Mouse (Mus musculus) CD4-positive helper T cell, adult 2 months (primary cell): ENCODE data around the gene Thoc3.
"Not testable (repeated sequence)": the region's sequence is repeated elsewhere in the genome, so short reads cannot be mapped to it uniquely, and the experiment has no call there.

Source experiments
- DNase-seq: peaks from one replicate; pipeline ENCODE4 v3.0.0-alpha.2; 2012; ENCODE audit warnings: low read depth, missing footprints, low spot score

Thoc3 gene

DNA sequence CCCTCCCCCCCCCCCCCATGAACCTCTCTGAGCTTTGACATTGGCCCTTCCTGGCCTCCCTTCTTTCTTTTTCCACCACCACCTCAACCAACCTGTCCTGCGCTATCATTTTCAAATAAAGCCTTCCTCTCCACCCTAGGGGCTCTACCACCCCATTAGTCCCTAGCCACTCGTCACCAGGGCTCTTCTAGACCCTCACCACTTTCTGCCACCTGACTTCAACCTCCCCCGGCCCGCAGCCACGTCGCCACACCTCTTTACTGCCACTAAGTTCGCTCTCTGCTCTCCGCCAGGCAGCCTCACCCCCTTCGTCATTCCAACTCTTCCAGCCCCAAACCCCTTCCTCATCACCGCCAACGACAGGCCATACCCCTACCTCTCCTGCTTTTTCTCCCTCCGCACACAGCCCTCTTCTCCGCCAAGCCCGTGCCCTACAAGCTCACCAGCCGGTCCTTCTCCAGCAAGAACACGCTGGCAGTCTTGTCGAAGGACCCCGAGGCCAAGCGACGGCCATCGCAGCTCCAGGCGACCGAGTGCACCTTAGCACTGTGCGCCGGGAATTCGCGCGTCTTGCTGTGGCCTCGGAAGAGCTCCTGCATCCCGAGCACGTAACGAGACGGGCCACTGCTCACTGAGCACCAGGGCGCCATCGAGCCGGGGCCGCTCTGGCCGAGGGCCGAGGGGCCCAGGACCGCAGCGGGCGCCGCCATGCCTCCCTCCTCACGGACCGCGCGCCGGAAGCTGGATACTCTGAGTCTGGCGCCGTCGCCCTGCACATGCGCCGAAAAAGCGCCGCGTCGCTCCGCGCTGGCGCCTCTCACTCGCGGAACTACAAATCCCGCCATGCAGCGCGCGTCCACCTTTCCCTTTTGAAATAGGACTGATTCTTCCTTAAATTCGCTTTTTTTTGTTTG is at the start of gene Thoc3:
Thoc3 (minus strand) TSS at position 752 of the 914 bp plus-strand sequence.
- peak; percentile 91 for DNase-seq

DNA sequence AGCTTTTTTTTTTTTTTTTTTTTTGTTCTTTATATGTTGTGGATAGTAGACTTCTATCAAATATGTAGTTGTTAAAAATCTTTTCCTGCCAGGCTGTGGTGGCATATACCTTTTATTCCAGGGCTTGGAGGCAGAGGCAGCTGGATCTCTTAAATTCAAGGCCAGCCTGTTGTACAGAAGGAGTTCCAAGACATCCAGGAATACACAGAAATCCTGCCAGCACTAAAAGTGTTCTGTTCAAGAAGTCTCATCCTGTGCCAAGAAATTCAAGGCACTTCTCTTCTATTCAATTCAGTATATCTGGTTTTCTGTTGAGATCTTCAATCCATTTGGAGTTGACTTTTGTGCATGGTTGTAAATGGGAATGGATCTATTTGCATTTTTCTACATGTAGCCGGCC is 37.3 kb upstream of the Thoc3 start:
- DNase-seq, result no peak

DNA sequence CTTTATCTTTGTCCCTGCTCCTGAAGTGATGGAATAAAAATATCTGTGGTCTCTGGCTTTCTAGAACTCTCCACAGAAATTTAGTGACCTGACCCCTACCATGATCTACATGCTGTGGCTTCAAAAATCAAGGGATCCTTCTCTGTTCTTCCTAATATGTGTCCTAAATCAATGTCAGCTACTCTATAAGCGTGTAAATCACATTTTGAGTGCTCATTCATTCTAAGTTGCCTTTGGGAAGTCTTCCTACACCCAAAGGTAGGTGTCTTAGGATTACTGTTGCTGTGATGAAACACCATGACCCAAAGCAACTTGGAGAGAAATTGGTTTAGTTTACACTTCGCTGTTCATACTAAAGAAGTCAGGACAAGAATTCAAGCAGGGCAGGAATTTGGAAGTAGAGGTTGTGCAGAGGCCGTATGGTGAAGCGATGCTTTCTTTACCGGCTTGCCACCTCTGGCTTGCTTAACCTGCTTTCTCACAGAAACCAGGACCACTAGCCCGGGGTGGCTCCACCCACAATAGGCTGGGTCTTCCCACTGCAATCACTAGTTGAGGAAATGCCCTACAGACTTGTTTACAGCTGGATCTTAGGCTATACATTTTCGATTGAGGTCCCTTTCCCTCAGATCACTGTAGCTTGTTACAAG is 36.1 kb upstream of the Thoc3 start:
- peak; percentile 6 for DNase-seq

DNA sequence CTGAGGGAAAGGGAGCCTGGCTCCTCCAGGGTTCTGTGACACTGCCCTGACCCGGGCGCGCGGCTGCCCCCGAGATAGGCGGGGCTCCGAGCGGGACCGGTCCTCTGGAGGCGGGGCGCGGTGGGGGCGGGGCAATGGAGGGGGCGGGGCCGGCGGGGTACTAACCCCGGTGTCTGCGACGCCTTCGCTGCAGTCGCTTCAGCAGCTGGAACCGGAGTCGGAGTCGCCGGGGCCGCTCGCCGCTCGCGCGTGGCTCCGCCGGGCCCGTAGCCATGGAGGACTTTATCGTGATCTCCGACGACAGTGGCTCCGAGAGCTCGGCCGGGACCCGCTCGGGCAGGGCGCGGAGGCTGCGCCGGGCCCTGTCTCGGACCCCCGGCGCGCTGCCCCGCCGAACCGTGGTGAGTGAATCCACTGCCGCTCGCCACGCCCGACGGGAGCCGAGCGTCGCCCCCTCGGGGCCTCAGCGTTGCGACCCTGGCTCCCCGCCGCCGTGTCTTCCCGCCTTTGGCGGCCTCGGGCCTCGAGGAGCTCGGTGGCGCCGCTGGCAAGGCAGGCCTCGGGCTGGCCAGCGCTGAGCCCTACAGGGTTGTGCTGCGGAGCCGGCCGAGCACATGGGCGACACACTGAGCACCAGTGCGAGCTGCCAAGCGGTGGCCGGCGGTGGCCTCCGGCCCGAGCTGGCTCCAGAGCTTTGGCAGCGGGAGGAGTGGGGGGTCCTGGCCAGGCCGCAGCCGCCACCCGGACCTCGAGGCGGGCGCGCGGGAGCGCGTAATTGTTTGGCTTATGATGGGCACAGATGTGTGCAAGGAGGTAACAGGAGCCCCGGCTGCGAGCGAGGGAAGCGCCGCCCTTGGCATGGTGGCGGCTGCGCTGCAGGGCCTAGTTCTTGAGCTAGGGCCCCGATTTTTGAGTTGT is 35.2 kb upstream of the Thoc3 start, which contains the start of gene Simc1:
Simc1 (plus strand) TSS at position 176 of the 918 bp plus-strand sequence.
- DNase-seq, result peak; percentile 80

DNA sequence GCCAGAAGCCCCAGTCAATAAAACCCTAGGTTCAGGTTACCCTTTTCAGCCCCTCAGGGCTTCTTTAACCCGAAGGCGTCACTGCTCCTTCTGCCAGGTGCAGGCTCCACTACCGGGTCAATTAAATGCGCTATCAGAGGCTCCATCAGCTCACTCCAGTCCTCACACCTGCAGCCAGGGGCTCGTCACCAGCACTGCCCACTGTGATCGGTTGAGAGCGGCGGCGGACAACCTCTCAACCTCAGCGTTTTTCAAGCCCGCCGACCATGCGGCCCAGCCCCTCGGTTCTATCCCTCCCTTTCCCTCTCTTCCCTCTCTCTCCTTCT is 34.6 kb upstream of the Thoc3 start:
- no peak for DNase-seq

DNA sequence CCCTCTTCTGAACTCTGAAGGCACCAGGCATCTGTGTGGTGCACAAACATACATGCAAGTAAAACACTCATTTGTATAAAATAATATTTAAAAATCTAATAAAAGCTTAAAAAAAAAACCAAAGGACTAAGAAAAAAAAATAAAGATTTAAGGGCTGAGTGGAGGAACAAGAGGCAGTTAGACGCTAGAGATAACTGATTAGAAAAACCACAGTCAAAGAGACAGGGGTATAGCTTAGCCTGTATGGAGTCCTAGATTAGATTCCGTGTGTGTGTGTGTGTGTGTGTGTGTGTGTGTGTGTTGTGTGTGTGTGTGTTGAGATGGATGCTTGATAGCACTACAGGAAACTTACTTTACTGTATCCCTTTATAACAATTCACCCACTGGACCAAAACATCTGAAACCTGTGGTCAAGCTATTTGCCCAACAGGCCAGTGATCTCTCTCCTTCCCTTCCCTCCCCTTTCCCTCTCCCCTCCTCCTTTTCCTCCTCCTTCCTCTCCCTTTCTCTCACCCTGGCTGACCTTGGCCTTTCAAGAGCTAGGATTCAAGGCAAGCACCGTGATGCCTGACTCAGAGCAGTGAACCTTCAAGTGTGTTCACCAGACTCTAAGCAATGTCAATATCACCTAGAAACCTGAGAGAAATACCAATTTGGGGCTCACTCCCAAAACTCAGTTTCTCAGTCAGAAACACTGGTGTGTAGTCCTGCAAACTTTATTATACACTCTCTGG is 33.5 kb upstream of the Thoc3 start:
- peak; percentile 14 for DNase-seq

DNA sequence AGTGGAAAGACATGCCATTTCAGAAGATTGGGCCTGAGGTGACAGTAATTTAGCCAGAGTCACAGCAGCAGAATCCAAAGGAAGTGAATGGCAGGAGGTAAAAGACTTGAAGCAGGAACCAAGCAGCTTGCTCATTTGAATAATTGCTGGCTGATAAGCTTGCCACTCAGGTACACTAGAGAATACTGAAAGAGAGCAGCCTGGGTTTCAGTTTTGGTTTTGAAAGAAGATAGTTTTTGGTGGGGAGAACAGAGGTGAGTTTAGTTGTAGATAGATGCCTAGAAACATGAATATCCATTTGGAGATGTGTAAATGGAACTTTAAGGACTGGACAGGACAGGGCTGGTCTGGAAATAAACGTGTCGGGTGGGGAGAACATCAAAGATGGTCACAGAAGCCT is 32.7 kb upstream of the Thoc3 start:
- peak; percentile 37 for DNase-seq

DNA sequence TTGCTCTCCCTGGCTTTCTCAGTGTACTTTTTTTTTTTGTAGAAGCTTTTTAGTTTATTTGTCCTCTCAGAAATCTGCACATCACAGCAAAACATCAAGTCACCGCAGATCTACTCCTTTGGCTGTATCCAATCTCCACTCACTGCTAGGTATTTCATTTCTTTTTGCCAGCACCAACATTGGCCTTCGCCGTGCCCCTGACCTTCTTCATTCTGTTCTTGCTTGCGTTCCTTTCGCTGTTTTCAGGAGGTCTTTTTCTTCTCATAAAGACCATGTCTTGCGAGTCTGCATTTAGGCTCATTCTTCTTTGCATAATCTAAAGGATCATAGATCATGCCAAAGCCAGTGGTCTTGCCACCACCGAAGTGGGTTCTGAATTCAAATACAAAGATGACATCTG is 30.9 kb upstream of the Thoc3 start:
- DNase-seq, result not testable (repeated sequence)

DNA sequence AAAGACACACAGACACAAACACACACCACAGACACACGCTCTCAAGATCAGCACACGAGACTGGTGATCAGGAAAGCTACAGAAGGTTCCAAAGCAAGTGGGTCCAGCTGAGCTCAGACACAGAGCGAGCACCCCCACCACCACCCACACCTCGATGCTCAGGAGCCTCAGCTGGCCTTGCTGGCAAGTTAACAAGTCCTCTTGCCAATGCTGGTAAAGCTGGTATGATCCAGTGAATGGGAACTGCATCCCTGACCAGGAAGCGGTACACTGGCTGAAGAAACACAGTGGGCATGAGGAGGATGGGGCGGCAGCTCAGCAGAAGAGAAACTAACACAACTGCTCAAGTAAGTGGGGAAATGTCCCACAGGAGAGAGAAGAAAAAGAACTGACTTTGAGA is 22.7 kb upstream of the Thoc3 start:
- DNase-seq, result no peak

DNA sequence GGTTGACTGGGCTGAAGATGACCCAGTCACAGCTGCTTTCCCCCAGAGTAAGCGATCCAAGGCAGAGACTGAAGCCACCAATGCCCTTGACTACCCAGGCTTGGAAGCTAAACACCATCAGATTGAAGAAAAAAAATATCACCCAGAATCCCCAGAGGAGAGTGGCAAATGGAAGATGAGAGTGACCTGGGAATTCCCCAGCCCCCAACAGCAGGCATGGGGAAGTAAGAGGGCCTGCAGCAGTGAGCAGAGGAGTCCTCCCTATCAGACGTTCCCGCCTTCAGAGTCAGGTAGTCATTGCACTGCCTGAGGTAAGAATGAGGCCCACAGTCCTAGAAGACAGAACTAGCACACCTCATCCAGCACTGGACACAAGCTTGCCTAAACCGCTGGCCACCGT is 21.8 kb upstream of the Thoc3 start:
- DNase-seq, result no peak

DNA sequence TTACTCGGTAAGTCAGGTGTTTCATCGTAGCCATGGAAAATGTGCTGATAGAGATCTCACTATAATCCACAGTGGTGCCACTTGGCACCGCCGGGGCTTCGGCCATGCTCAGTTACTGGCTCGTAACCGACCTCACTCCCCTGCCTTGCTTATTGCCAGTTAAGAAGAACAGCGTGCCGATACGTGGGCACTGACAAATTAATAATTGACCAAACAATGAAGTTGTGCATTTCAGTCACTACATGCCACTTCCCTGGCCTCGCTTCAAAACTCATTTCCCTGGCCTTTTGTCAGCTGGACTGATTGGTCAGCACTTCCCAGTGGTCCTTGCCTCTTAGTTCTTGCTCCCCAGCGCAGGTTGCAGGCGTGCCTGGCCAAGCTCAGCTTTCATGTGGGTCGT is 12.8 kb upstream of the Thoc3 start:
- no peak for DNase-seq

DNA sequence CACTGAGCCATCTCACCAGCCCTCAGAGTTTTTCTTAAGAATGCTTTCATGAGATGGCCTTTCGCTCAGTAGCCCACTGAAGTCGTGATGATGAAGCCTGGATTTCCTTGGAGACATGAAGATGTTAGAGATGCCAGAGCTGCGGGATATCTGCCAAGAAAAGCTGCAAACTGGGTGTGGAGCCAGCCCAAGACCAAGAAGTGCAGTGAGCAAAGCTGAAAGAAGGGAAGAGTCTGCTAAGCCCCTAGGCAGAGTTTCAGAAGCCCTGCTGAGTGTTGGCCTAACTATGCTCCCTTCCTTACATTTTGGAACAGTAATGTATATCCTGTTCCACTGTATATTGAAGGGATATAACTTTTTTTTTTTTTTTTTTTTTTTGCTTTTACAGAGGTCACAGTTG is 10.6 kb upstream of the Thoc3 start:
- no peak for DNase-seq

DNA sequence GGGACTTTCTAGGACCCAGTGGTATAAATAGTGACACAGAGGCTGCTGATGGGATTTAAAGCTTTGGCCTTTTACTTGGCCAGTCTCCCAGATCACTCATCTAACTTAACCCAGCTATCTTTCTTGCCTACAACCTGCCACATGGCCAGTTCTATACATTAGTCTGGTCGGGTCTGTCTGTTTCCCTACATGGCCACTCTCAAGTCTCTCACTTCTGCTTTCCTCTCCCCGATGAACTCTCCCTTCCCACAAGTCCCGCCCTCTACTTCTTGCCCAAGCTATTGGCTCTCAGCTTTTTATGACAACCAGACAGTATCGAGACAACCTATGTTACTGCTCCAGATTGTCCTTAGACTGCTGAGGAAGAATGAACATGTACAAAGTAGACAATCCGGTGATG is 7.1 kb upstream of the Thoc3 start:
- no peak for DNase-seq

DNA sequence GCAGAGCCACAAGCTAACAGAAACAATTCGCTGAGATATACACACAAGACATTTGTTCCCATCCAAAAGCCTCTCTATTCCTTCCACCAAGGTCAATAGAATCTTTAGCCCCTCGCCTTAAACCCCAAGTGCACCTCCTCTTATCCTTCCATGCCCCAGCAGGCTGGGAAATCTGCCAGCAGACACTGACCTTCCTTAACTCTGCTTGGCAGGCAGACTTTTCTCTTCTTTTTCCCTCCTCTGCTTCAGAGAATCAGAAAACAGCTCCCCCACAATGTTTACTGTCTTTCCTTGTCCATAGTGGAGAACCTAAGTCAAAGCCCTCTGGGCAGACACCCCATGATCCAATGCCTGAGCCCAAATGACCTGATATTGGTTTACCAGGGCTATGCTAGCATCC is 6.3 kb upstream of the Thoc3 start:
- DNase-seq, result no peak

DNA sequence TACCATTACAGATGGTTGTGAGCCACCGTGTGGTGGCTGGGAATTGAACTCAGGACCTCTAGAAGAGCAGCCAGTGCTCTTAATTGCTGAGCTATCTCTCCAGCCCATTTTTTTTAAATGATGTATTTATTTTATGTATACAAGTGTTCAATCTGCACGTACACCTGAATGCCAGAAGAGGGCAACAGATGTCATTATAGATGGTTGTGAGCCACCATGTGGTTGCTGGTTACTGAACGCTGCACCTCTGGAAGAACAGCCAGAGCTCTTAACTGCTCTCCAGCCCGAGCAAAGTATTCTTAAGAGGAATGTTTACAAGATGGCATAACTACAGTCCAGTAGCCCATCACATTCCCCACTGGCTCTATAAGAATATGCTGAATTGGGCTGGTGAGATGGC is 3.3 kb upstream of the Thoc3 start:
- DNase-seq, result no peak

DNA sequence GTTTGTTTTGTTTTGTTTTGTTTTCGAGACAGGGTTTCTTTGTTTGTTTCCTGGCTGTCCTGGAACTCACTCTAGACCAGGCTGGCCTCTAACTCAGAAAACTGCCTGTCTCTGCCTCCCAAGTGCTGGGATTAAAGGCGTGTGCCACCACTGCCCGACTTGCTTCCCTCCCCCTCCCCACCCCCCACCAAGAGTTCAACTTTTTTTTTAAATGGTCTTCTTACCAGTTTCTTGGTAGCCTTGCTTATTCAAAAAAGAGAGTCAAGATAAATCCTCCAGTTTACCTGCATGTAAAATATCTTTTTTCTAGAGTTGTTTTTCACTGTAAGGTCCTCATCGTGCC is 334 bp upstream of the Thoc3 start:
- no peak for DNase-seq

DNA sequence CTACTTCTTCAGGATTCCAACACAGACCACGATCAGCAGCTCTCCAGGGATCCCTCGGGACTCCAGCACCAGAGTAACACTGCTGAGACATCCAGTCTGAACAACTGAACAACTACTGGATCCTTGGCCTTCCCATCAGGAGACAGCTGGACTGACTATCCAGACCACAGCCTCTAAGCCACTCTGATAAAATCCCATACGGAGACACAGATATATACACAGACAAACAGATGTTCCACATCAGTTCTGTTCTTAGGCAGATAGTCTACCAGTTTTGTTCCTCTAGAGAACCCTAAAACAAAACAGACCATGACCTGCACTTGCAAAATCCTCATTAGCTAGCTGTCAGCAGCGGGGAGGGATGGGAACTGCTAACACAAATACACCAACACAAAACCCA is 9.4 kb downstream of the Thoc3 start:
- DNase-seq, result no peak

DNA sequence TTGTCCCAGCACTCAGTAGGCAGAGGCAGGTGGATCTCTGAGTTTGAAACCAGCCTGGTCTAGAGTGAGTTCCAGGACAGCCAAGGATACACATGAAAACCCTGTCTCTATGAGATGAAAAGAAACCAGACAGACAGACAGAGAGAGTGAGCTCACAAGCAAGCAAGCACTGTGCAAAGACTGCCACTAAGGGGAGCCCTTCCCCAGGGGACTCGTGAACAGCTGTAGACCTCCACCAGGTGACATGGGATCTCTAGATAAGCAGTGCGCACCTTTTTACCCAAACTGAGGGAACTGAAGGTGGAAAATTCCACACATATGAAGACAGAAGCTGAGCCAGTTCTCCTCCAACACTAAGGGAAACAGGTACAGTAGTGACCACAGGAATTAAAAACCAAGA is 11.6 kb downstream of the Thoc3 start:
- DNase-seq, result peak; percentile 37

DNA sequence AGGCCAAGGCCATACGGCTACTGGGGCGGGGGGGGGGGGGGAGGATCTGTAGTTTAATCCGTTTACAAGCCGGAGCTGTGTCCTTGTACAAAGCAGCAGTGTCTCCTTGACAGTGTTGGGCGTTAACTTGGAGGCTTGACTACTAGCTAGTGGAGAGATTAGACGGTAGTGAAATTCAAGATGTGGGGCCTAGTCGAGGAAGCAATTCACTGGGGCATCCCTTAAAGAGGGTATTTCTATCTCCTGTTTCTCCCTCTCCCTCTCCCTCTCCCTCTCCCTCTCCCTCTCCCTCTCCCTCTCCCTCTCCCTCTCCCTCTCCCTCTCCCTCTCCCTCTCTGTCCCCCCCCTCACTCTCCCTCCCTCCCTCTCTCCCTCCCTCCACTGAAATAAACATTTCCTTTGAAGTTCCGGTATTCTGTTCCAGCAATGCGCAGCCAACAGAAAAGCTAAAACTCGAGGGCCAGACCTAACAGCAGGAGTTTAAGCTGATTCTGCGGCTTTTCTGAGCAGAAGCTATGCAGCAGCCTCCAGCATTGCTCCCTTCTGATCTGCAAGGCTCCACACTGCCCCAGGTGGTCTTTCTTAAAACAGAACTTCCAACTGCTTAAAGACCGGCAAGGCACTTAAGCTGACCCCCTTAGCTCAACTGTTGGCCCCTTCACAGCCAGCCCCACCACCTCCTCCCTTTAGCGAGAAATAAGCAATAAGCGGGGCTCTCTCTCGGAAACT is 21.0 kb downstream of the Thoc3 start:
- DNase-seq, result no peak

DNA sequence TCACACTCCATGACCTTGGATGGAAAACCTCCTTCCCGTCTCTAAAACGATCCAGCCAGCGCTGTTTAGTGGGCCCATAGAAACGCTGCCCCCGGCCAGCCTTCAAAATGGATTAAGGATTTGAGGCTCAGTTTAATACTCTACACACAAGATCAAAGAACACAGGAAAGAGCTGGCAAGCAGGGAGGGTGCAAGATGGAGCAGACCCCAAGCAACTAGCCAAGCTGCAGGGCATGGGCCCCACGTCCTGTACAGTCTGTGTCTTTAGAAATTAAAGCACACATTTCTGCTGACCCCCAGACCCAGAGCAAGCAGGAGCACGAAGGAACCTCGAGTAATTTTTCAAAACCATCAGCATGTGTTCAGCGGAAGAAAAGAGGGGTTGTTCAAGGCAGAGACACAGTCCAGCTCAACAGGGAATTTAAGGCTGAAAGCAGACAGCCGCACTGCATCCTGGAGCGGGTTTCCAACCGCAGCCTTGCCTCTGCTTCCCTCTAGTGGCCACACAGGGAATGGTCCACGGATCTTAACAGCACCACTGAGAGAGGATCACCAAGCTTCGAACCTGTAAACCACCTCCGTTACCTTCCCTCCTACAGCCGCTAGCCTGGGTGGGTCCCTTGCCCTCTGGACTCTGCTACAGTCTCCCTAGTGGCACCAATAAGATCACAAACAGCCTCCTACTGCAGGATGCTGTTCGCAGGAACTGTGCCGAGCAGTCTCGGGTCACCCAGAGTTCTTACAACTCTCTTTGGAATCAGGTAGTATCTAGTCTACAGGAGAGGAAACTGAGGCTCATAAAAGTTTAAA is 21.8 kb downstream of the Thoc3 start:
- DNase-seq, result peak; percentile 71
